Mouse (Mus musculus) bone marrow macrophage, adult 2 months (primary cell): ENCODE measurements at regions not wholly inside any gene's neighbourhood (a gene's known extent, or its start where the extent isn't known, plus 50 kb on each side); places are given as distances from the start of the nearest gene placed in this dataset.

Experiments used
- H3K27ac ChIP-seq: 2 replicates; pipeline ENCODE4 v1.5.1; 2012; ENCODE audit warnings: low read depth, low read length; ENCODE audit not compliant: insufficient read depth
- H3K4me1 ChIP-seq: 2 replicates; pipeline ENCODE4 v1.6.1; 2012; ENCODE audit warnings: low read length; ENCODE audit not compliant: control insufficient read depth, insufficient read depth
- H3K4me3 ChIP-seq: 2 replicates; pipeline ENCODE4 v1.5.1; 2012; ENCODE audit warnings: mild to moderate bottlenecking, low read length, moderate library complexity; ENCODE audit not compliant: insufficient read depth
- CTCF ChIP-seq: IDR thresholded peaks from 2 replicates; pipeline ENCODE4 v1.5.1; 2012; ENCODE audit warnings: low read depth, mild to moderate bottlenecking, low read length, moderate library complexity
- POLR2A ChIP-seq: IDR thresholded peaks from 2 replicates; pipeline ENCODE4 v1.6.1; 2012; ENCODE audit warnings: mild to moderate bottlenecking, low read depth, low read length, borderline replicate concordance

DNA sequence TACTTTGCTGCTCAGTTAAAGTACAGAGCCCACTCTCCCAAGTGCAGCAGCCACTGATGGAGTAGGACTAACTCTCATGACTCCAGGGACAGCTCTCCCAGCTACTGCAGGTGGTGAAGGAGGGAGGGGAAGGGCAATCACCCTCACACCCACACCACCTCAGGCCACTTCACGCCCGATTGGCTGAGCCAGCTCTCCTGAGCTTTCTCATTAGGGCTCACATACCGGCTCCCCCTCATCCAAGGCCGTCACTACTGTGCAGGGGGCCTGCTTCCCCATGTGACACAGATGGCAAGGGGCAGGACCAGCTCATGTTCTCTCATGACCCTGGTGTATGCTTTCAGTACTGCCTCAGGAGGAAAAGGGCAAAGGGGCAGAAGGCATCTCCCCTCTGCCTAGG lies 87.8 kb upstream of the Rgmb start:
- TF ChIP-seq CTCF (no peak), POLR2A (no peak)
- Histone ChIP-seq H3K27ac (no peak overlapping the region), H3K4me1 (no peaks in the 10 kb centered on the region), H3K4me3 (no peak overlapping the region)

DNA sequence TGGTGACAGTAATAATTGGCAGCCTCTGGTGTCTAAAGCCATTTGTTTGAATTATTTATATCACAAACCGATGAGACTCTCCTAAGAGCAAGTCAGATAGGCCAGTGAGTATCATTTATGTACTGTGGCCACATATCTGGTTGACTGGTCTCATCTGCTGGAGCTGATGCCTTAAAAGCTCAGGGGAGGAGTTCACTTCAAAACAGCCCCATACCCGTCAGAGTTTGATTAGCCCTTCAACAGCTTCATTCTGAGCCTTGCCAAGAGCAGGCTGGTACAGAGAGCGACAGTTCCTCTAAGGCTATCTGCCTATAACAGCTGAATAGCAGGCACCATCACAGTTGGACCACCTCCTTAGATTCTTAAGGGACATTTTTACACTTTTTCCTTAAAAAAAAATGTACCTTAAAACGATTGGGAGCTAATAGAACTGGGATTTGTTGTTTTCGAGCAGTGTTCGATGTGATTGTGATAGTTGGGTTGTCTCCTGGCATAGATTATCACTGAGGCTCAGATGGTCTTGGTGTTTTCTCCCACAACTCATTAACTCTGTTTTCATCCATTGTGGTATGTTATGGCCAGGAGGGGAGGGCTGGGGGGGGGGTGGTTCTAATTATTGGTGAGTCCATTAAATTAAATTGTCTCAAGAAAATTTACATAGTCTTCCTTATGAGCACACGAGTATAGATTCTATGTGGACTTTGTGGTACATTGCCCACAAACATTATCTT lies 68.0 kb upstream of the Rgmb start:
- H3K4me3 ChIP-seq = no peak overlapping the region
- no peaks in the 10 kb centered on the region for H3K4me1 ChIP-seq
- no peak for TF ChIP-seq POLR2A
- no peak for TF ChIP-seq CTCF
- no peak overlapping the region for H3K27ac ChIP-seq

DNA sequence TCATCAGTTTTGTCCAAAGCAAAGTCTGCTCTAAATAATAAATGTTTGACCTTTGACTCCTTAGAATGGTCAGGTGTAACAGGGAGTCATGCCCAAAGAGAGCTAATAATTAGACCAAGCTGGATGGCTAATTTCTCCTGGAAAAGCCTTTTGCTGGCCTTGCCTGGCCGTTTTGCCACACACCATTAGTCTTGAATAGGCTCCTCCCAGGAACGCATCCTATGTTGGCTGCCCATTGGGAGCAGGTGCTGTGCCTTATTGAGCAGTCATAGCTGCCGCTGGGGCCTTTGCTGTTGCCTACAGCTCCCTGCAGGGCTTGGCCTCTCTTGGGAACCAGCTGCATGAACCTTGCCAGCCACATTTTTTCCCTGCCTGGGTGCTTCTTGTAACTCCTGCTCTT lies 65.1 kb upstream of the Rgmb start:
- Histone ChIP-seq H3K4me3 (no peak overlapping the region), H3K4me1 (peaks cover 7% of the 10 kb centered on the region), H3K27ac (no peak overlapping the region)
- TF ChIP-seq CTCF (no peak), POLR2A (no peak)

GRCm38 (mm10) chr17:15891896-15892675 lies 61.2 kb upstream of the Rgmb start:
- TF ChIP-seq POLR2A (no peak), CTCF (no peak)

DNA sequence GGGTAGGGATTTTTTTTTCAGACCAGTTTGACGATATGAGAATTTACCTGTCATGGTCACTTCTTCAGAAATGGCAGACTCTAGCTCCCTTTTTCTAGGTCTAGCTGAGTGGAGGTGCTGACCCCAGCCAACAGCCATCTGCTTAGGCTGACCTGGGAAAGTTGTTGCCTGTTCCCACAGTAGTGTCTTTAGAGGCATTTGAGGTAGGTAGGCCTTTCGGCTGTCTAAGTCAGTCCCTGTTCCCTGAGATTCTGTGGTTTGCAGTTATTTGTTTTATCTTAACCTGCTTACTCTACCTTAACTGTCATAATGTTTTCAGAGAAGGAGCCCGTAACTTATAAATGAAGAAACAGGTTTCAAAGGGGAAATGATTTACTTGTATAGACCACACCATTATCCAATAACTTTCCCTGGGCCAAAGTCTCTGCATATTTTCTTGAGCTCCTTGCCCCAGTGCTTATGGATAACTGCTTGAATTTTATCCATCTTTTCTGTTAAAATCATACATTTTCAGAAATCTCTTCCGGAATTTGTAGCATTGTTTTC lies 59.8 kb upstream of the Rgmb start:
- H3K27ac ChIP-seq = no peak overlapping the region
- TF ChIP-seq POLR2A (no peak), CTCF (no peak)
- peaks cover 14% of the 10 kb centered on the region for H3K4me1 ChIP-seq
- no peak overlapping the region for H3K4me3 ChIP-seq

More at GRCm38 (mm10) chr17:15891896-15892675, 61.2 kb upstream of the Rgmb start:
- Histone ChIP-seq H3K4me3 (no peak overlapping the region), H3K27ac (peak overlapping the region; percentile 24), H3K4me1 (peaks cover 11% of the 10 kb centered on the region)

DNA sequence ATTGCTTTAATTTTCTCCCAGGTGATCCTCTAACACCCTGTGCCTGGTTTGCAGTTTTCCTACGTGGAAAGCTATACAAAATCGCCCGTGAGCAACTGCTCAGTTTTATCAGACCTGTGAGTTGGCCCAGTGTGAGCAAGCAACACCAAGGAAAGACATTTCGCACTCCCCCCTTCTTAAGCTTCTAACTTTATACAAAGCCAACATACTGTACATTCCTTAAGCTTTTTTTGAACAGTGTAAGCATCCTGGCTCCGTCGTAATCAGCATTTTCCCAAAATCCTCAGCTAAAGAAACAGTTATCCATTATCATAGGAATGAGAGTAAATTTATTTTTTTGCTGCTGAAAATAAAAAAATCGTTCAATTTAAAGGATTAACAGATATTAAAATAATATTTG lies 52.0 kb upstream of the Rgmb start:
- Histone ChIP-seq H3K4me1 (peaks cover 38% of the 10 kb centered on the region), H3K27ac (no peak overlapping the region), H3K4me3 (no peak overlapping the region)
- TF ChIP-seq POLR2A (no peak), CTCF (no peak)

DNA sequence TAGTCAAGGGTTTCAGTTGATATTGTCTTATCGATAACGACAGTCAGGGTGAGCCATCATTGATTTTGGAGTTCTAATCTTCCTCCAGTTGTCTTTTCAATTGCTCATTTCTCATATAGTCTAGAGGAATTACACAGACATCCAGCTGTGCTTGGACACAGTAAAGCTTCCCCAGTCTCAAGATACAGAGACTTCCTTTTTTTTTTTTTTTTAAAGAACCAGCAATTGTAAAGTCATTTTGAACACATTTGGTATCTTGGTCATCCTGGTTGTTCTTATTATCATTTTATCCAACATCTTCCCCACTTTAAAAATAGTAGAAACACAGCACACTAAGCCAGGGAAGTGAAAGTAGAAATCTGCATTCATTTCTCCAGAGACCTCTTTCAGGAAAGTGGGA lies 51.4 kb upstream of the Rgmb start:
- H3K4me1 ChIP-seq = peaks cover 35% of the 10 kb centered on the region
- H3K27ac ChIP-seq = 0 out of 2 replicates have a peak overlapping the region, but pooled peaks have one; percentile 6
- no peak overlapping the region for H3K4me3 ChIP-seq
- TF ChIP-seq CTCF (no peak), POLR2A (no peak)
